Mouse (Mus musculus): Measurements from ENCODE around the gene Pcp4l1.
"Not testable (repeated sequence)": the region's sequence is repeated elsewhere in the genome, so short reads cannot be mapped to it uniquely, and the experiment has no call there.

Gene Pcp4l1

DNA sequence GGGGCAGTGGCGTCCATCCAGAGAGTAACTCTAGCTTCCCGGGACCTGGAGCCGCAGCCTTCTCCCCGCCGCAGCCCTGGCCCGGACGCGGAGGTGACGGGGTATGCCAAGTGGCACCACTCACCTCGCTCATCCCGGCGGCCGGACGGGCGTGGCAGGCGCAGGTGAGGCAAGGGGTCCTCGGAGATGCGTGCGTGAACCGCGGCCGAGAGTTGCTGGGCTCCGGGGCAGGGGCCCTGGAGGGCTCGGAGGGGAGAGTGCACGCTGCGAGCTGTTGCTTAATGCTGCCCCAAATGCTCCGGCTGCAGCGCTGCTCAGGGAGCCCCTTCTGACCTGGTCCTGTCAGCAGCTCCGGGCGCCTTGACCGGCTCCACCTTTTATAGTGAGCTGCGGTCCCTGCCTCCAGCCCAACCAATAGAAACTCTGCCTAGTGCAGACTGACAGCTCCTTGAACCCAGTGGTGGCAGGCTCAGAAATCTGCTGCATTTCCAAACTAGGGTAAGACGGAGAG lies at the start of gene Pcp4l1:
TSS of gene Pcp4l1 (minus strand) at position 382 of the 511 bp plus-strand sequence.
- DNase-seq (ENCODE audit: low spot score): peak; percentile 15

DNA sequence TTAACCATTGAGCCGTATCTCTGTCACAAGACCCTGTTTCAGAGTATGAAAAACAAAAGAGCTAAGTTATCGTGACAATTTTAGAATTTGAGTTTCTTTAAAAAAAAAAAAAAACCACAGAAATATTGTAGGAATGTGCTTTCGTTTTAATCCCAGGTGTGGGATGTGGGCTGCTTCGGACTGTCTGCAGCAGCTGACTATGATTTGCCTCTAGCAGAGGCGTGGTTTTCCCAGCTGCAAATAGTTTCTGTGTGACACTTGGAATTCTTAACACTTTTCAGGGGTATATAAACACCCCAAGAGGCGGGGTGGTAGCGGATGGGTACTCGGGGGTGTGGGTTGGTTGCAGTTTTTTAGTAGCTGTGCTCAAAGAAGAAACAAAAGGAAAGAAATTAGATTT lies 49.3 kb upstream of the Pcp4l1 start:
- DNase-seq (ENCODE audit: low spot score): no peak

DNA sequence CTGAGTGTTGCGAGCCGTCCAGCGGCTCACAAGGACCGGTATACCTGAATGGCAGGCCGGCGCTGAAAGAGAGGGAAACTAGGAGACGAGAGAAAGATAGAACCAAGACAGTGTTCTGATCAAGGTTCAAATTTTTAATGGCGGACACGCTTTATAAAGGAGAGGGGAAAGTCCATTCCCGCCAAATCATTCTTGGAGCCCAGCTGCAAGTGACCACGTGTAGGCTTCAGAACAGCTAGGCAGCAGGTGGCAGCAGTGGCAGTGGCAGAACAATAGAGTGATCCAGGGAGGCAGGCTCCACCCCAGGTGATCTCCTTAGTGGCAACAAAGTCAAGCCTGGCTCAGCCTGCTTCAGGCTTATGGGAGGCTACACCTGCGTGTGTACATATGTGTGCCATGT lies 45.9 kb upstream of the Pcp4l1 start:
- DNase-seq (ENCODE audit: low spot score): not testable (repeated sequence)

DNA sequence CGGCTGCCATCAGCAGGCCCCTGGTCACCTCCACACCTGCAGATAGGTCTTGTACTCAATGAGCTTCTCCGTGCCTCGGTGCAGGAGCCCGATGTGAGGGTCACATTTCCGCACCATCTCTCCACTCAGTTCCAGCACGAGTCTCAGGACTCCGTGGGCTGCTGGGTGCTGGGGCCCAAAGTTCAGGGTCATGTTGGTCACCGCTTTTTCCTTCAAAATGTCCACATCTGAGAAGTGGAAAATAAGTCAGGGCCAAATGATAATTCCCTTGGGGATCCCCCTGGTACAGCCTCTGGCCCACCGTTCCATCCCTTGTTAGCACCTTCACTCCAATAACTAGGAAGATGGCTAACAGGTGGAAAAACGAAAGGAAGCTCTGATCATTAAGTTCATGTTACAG lies 44.8 kb upstream of the Pcp4l1 start:
- DNase-seq (ENCODE audit: low spot score): no peak

DNA sequence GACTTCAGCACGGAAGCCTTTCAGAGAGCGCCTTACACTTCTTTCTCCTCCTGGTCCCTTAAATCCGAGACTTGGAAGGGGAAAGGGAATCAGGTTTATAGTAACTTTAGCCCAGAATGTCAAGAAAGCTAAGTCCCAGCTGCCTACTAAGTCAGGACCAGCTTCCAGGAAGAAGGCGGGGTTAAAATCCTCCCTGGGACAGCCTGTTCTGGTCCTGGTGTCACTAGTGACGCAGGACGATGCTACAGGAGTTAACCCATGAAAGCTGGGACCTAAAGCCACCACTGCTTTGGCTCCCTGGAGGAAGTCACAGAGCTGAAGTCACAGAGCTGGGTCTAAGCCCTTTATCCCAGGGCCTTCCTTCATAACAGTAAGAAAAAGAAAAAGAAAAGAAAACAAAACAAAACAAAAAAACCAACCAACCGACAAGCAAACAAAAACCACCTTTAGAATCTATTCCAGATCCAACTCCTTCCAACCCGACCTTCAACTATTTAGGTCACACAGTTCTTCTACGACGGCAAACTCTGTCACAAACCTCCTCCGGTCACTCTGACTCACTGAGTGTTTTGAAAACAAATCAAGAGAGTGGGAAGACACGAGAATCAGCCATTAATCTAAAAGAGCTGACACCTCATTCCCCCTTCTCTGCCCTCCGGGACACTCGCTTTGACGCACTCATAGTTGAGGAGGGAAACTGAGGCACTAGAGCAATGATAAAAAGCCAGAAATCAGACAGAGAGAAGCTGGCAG lies 44.1 kb upstream of the Pcp4l1 start:
- DNase-seq (ENCODE audit: low spot score): no peak

DNA sequence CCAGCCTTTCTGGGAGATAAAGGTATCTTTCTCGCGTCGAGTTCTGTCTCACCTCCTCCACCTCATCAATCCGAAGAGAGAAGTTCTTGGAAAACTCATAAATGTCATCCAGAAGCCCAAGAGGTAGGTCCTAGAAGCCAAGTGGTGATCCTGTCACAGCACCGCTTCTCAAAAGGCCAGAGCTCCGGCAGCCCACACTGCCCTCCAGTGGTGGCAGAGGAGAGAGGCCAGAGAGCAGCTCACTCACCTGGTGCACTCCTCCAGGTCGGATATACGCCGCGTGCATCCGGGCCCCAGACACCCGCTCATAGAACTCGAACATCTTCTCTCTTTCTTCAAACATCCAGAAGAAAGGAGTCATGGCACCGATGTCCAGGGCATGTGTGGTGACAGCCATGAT lies 42.4 kb upstream of the Pcp4l1 start:
- peak; percentile 55 for DNase-seq (ENCODE audit: low spot score)

DNA sequence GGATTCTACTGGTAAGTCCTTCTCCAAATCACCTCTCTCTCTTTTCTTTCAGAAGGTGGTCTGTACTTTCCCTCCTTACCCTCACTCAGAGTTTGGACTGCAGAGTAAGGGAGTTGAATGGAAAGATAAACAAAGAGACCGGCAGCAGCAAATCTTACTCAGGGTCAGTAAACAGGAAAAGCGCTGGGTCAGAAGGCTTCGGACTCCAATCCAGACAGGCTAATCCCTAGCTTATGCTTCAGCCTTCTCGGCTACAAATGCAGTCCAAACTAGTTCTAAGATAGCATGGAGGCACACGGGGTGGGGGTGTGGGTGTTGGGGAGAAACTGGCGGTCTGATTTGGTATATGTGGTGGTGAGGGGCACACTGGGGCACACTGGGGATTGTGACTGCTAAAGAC lies 41.4 kb upstream of the Pcp4l1 start:
- no peak for DNase-seq (ENCODE audit: low spot score)

DNA sequence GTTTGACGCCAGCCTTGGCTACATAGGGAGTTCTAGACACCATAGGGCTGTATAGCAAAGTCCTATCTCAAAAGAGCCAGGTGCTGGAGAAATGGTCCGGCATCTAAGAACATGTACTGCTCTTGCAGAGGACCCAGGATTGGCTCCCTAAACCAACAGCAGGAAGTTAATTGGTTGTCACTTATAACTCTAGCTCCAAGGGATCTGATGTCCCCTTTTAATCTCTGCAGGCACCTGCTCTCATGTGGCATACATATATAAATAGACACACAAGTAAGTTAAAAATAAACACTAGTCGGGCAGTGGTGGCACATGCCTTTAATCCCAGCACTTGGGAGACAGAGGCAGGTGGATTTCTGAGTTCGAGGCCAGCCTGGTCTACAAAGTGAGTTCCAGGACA lies 39.7 kb upstream of the Pcp4l1 start:
- DNase-seq (ENCODE audit: low spot score): no peak

DNA sequence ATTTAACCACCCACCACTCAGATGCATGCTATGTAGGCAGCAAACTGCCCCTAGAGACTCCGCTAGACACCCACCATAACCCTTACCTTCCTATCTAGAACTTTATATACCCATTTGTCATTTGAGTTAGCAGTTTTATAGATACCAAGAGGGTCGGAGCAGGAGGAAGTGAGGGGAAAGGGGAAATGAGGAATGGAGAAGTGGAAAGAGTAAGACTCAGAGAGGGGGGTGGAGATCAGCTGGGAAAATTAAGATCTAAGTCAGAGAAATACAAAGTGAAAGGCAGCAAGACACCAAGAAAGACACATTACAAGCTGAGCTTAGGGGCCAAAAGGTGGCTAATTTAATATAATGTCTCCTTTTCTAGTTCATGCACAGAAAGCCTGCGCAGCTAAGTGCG lies 38.5 kb upstream of the Pcp4l1 start:
- no peak for DNase-seq (ENCODE audit: low spot score)

DNA sequence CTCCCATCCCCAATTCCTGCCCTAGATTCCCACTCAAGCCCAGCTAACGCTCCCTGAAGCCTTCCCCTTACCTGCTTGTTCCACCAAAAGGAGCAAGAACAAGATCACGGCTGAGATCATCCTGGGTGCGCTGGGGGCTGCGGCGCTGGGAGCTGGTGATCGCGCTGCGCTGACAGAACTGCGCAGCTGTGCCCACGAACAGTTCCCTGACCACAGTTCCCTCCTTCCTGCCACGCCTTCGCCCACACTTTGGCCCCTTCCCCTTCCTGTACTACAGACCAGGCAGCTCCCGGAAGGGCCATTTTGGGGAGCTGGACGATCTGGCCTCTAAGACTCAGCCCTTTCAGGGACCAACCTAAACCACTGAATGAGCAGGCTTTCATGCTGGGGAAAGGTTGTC lies 38.1 kb upstream of the Pcp4l1 start, which contains the start of gene Fcer1g:
TSS of gene Fcer1g (minus strand) at position 240 of the 400 bp plus-strand sequence.
- DNase-seq (ENCODE audit: low spot score): no peak

DNA sequence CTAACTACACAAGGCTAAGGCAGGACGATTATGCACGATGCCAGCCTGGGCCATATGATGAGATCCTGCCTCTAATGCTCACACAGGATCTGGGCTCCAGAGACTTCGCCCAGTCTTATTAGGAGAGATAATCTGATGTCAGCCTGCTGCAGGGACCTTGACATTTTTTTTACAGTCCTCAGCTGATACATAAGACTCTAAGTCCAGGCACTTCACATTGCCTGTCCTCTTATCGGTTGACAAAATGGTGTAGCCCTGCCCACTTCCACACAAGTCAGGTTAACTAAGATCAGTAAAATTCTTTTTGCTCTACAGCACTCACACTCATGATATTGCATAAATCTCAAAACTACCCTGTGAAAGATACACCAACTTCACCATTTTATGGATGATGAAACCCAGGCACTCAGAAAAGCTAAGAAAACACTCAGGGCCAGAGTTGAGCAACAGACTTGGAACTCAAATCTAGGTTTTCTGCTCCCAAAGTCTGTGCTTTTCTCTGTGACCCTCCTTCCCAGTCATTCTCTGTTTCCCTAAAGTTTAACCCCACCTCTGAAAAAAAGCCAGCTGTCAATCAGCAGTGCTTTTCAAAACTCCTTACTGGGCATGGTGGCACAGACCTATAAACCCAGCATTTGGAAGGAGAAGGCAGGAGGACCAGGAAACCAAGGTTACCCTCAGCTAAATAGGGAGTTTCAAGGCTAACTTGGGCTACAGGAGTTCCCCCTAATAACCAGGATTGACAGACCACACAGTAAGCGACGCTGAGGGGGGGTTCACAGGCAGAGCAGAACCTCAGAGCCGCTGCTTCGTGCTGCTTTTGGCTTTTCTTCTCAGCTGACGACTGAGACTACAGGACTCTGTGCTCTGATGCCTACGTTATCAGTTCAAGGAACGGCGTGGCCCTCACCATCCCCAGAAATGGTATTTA lies 37.0 kb upstream of the Pcp4l1 start:
- DNase-seq (ENCODE audit: low spot score): no peak

DNA sequence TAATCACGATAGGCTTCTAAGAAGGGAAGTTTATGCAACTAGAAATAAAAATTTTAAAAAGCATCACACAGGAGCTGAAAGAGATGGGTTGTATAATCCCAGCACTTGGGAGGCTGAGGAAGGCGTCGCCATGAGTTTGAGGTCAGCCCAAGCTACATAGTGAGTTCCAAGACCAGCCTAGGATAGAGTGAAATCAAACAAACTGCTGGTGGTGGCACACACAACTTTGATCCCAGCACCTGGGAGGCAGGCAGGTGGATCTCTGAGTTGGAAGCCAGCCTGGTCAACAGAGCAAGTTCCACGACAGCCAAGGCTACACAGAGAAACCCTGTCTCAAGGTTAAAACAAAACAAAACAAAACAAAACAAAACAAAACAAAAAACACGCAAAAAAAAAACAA lies 36.3 kb upstream of the Pcp4l1 start:
- no peak for DNase-seq (ENCODE audit: low spot score)

DNA sequence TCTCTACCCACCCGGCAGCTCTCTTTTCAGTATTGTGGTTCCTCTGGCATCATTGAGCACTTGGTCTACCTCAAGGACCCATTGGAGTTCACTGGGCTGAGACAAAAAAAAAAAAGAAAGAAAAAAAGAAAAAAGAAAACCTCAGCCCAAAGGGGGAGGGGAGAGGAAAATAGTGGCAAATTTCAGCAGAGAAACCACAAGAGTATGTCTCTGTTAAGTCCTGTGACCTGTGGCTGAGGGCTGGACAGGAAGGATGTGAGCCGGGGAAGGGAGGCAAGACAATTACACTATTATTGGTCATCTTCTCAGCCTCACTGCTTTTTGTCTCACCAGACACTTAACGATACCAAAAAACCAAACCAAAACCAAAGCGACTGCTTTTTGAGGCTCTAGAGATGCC lies 35.8 kb upstream of the Pcp4l1 start:
- no peak for DNase-seq (ENCODE audit: low spot score)

DNA sequence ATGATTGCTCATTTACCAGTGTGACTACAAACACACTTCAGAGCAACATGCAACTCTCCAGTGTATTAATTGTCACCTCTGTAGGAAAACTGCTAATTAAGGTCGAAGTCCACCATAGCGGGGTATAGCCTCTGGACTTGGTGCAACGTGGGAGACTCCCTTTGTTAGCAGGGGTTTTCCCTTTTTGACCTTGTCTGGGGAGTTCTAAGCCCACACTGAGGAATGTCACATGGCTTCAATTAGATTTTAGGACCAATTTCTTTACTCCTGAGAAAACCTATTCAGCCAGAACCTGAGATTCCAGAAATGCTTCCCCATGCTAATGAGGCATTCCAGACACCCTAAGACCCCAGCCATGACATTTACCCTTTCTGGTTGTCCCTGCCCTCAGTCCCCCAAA lies 34.1 kb upstream of the Pcp4l1 start:
- DNase-seq (ENCODE audit: low spot score): no peak

DNA sequence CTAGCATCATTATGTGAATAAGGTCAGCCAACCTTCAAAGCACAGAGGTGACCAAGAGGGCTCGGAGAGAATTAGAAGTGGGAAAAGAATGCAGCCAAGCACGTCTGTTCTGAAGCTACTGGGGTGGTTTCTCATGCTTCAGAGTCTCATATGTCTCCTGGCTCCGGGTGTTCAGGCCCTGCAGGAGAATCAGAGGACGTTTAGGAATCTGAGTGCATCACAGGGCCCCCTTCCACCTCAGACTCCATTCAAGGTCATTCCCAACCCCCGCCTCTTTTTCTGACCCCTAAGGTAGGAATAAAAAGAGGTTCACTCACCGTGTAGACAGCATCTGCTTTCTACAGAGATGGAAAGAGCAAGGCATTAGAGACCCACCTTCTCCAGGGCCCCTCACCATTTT lies 33.7 kb upstream of the Pcp4l1 start:
- no peak for DNase-seq (ENCODE audit: low spot score)

DNA sequence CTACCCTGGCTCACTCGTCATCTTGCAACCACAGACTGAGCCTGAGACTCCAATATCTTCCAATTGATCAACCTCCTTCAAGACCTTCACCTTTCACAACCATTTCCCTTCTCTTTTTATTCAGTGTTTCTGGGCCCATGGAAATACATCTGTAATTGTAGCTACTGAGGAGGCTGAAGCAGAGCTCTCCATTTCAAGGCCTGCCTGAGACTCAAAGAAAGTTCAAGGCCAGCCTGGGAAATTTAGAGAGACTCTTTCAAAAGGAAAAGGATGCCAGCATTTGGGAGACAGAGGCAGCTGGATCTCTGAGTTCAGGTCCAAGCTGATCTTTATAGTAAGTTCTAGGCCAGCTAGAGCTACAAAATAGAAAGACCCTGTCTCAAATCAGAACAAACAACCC lies 31.8 kb upstream of the Pcp4l1 start:
- no peak for DNase-seq (ENCODE audit: low spot score)

DNA sequence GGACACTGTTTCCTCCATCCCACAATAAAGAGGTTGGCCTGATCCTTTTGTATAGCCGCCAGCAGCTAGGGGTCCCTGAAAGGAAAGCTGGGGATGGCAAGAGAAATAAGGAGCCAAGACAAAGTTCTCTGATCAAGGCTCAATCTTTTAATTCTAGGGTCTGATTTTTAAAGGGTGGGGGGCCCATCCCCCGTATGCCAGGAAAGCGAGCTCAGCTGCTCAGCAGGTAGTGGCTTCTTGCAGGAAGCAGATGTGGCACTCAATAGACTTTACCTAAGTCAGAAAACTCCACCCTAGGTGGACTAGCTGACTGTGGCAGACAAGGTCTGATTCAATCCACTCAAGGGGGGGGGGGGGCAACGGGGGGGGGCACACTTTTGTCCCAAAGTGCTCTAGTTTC lies 30.7 kb upstream of the Pcp4l1 start:
- DNase-seq (ENCODE audit: low spot score): no peak

DNA sequence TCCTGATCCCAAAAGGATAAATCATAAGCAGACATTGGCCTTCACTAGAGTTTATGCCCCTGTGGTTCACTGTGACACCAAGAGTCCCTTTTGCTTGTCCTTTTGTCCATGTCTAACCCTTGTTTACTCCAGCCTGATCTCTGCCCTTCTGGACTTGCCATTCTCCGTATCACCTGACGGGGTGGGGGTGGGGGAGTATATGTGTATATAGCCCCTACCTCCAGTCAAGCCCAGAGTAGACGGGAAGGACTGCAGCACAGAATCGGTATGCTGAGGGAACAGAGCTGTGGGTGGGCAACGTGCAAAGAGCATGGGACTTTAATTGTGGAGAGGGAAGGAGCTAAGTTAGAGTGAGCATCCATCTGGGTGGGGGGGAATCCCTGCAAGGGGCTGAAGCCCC lies 28.8 kb upstream of the Pcp4l1 start, which contains the start of gene Apoa2:
TSS of gene Apoa2 (plus strand) at position 198 of the 400 bp plus-strand sequence.
- no peak for DNase-seq (ENCODE audit: low spot score)

DNA sequence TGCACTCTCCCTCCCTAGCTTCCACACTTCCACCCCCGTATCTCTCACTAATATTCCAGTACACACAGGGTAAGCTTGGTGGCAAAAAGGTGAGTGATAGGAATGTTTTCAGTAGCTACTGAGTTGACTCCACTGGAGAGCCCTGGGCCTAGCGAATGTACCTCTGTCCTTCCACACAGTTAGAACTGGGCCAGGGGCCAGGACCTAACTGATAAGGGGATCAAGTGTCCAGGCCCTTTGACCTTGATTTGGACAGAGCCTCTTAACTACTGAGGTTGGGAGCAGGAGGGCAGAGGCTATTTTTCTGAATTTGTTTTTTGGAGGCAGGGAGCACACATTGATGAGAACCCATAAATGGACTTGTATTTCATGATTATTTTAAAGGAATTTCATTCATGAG lies 27.7 kb upstream of the Pcp4l1 start:
- DNase-seq (ENCODE audit: low spot score): no peak

DNA sequence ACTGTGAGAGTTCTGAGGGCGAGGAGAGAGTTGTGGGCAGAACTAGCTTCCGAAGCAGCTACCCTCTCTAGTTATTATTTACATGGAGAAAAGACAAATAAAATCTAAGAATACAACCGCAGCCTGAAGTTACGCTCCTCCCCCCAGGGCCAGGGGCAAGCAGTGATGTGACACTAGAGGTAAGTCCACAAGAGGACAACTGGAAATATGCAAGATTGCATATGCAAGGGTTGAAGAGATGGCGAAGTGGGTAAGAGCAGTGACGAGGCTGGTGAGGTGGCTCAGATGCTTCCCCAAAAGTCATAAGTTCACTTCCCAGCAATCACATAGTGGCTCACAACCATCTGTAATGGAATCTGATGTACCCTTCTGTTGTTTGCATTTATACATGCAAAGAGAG lies 27.1 kb upstream of the Pcp4l1 start:
- no peak for DNase-seq (ENCODE audit: low spot score)

DNA sequence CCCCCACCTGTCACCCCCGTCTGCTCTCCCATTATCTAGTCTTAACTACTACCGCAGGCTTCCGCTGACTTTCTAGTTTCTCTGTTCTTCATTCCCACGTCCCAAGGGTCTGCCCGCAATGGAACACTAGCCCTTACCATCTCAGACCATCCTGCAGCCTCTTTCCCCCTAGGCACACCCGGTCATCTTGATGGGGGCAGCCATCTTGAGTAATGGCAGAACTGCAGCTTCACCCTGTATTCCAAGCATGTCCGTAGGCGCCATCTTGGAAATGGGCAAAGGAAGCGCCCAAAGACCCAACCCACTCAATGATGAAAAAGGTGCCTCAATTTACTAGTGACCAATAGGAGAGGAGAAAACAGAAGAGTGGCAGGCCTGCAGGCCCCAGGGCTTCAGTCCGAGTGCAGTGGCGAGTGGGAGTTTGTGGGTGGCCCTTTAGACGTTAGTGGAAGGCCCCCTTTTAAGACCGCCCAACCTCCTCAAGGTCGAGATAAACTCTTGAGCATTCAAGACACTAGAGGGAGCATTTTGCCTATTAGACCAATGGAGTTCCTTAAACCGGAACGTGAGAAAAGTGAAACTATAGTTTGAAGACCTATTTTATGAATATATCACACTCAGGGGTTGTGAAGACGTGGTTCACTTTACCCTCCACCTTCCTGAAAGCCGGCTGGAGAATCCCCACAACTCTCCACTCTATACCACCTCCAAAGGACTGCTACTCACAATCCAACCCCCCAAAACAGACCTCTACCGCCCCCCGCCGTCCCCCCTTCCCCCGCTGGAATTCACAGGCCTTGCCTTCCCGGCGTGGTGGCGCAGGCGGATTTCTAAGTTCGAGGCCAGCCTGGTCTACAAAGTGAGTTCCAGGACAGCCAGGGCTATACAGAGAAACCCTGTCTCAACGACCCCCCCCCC lies 26.4 kb upstream of the Pcp4l1 start, which contains the start of gene Tomm40l:
TSS of gene Tomm40l (minus strand) at position 277 of the 918 bp plus-strand sequence.
- peak; percentile 68 for DNase-seq (ENCODE audit: low spot score)

Measured in urinary bladder, postnatal 25 days (tissue).